ENCODE assay signal across 16 mouse cellular contexts in genomic region chr12:38854274-38854673, GRCm38 (mm10).
DNase-seq lines count a peak whose midpoint lies in the region; ATAC-seq and TF ChIP-seq lines count a peak whose summit lies in the region.
"Had no signal": no experiment of that assay in that cellular context is flagged by ENCODE, and none has a peak within 500 bp of the region (broad histone marks: within the 10 kb centered on the region; RNA-seq: fewer than 3 reads in every experiment).

No protein-coding gene starts in this region.

- no peaks in the 10 kb centered on the region for H3K27me3 ChIP-seq in kidney, embryonic 15.5 days
- no peaks in the 10 kb centered on the region for H3K27me3 ChIP-seq in embryonic facial prominence, embryonic 10.5 days (replicated peaks; ENCODE audit: low read depth, poor library complexity, severe bottlenecking)
- H3K27me3 ChIP-seq in forebrain, embryonic 14.5 days (replicated peaks; ENCODE audit: control insufficient read depth, insufficient read depth, low read length) = no peaks in the 10 kb centered on the region
- no peaks in the 10 kb centered on the region for H3K27me3 ChIP-seq in myocyte (ENCODE audit: control insufficient read depth, insufficient read depth, insufficient read length)
- no peaks in the 10 kb centered on the region for H3K27me3 ChIP-seq in midbrain, embryonic 14.5 days (ENCODE audit: control insufficient read depth, insufficient read depth, low read length)
- H3K27me3 ChIP-seq: heart, embryonic 12.5 days; liver, embryonic 13.5 days had no signal

- H3K27ac ChIP-seq in kidney, embryonic 15.5 days = no peak overlapping the region
- peak overlapping the region; percentile 73 for H3K27ac ChIP-seq in embryonic facial prominence, embryonic 10.5 days (replicated peaks)
- H3K27ac ChIP-seq in forebrain, embryonic 14.5 days (ENCODE audit: low read depth, low read length) = no peak overlapping the region
- H3K27ac ChIP-seq in midbrain, embryonic 14.5 days (replicated peaks; ENCODE audit: low read depth, low read length) = no peak overlapping the region
- H3K27ac ChIP-seq: liver, embryonic 13.5 days had no signal

- peak; percentile 74 for ATAC-seq in kidney, embryonic 15.5 days (replicated peaks; ENCODE audit: low FRiP score)
- ATAC-seq in forebrain, embryonic 14.5 days = peak; percentile 60
- ATAC-seq in midbrain, embryonic 14.5 days (ENCODE audit: low FRiP score, low TSS enrichment) = no peak

- DNase-seq in kidney, postnatal 25 days = no peak
- peak; percentile 19 for DNase-seq in embryonic facial prominence, embryonic 10.5 days (ENCODE audit: low spot score)
- DNase-seq in forebrain, embryonic 14.5 days (ENCODE audit: low spot score) = peak; percentile 31
- DNase-seq in adrenal gland, adult 2 months = no peak
- DNase-seq in adrenal gland, adult (ENCODE audit: inconsistent age in 2 of 2, low spot score in 1 of 2) = no peak
- DNase-seq in midbrain, embryonic 14.5 days = no peak
- DNase-seq: adrenal gland, postnatal 10 days; B cell, adult 2 months; cerebellum, adult 9-11 months; gastrocnemius, postnatal 36 days; heart, postnatal 4 days; liver, embryonic 13.5 days; right cerebral cortex, postnatal 25 days had no signal

- H3K9ac ChIP-seq in kidney, embryonic 15.5 days = no peak overlapping the region
- H3K9ac ChIP-seq in forebrain, embryonic 14.5 days (ENCODE audit: low read length) = no peak overlapping the region
- no peak overlapping the region for H3K9ac ChIP-seq in midbrain, embryonic 14.5 days (replicated peaks; ENCODE audit: low read length)
- H3K9ac ChIP-seq: heart, embryonic 12.5 days; liver, embryonic 13.5 days had no signal

- 29% methylated on average over 5 of the region's 5 CpGs for WGBS in kidney, embryonic 15.5 days
- WGBS in embryonic facial prominence, embryonic 10.5 days = 15% methylated on average over 5 of the region's 5 CpGs
- WGBS in forebrain, embryonic 14.5 days = 5% methylated on average over 5 of the region's 5 CpGs
- 65% methylated on average over 5 of the region's 5 CpGs for WGBS in midbrain, embryonic 14.5 days

- H3K4me2 ChIP-seq in kidney, embryonic 15.5 days = no peak overlapping the region
- peak overlapping the region; percentile 23; the same call in 1 of the 2 replicates for H3K4me2 ChIP-seq in forebrain, embryonic 14.5 days (ENCODE audit: low read length)
- H3K4me2 ChIP-seq in myocyte (ENCODE audit: low read depth) = peak overlapping the region; percentile 28
- no peak overlapping the region for H3K4me2 ChIP-seq in midbrain, embryonic 14.5 days (ENCODE audit: low read length)
- H3K4me2 ChIP-seq: heart, embryonic 12.5 days; liver, embryonic 13.5 days had no signal

- H3K79me2 ChIP-seq in myocyte (ENCODE audit: control insufficient read depth, insufficient read depth) = no peaks in the 10 kb centered on the region

- H3ac ChIP-seq in myocyte (ENCODE audit: control insufficient read depth, insufficient read length) = no peak overlapping the region

- H3K4me1 ChIP-seq in kidney, embryonic 15.5 days = peaks cover 3% of the 10 kb centered on the region
- H3K4me1 ChIP-seq in embryonic facial prominence, embryonic 10.5 days = peaks cover 19% of the 10 kb centered on the region
- H3K4me1 ChIP-seq in forebrain, embryonic 14.5 days (ENCODE audit: control insufficient read depth, insufficient read depth, low read length) = peaks cover 9% of the 10 kb centered on the region; the same call in 1 of the 2 replicates
- no peaks in the 10 kb centered on the region for H3K4me1 ChIP-seq in midbrain, embryonic 14.5 days (ENCODE audit: control insufficient read depth, insufficient read depth, low read length)
- H3K4me1 ChIP-seq: heart, embryonic 12.5 days; liver, embryonic 13.5 days had no signal

- no peaks in the 10 kb centered on the region for H3K36me3 ChIP-seq in kidney, embryonic 15.5 days
- H3K36me3 ChIP-seq in embryonic facial prominence, embryonic 10.5 days (replicated peaks) = peaks cover 15% of the 10 kb centered on the region
- no peaks in the 10 kb centered on the region for H3K36me3 ChIP-seq in forebrain, embryonic 14.5 days (ENCODE audit: control insufficient read depth, insufficient read depth, low read length)
- peaks cover 9% of the 10 kb centered on the region for H3K36me3 ChIP-seq in myocyte (ENCODE audit: control insufficient read depth, insufficient read depth)
- no peaks in the 10 kb centered on the region for H3K36me3 ChIP-seq in midbrain, embryonic 14.5 days (ENCODE audit: control insufficient read depth, insufficient read depth, low read length)
- H3K36me3 ChIP-seq: liver, embryonic 13.5 days had no signal

- no peak for TF ChIP-seq POLR2A in myocyte (IDR thresholded peaks at IDR 0.05; ENCODE audit: insufficient read length, low read depth)

- no peak overlapping the region for H3K4me3 ChIP-seq in kidney, embryonic 15.5 days (replicated peaks)
- no peak overlapping the region for H3K4me3 ChIP-seq in embryonic facial prominence, embryonic 10.5 days
- no peak overlapping the region for H3K4me3 ChIP-seq in forebrain, embryonic 14.5 days (ENCODE audit: low read depth, low read length)
- H3K4me3 ChIP-seq in myocyte = no peak overlapping the region
- H3K4me3 ChIP-seq in midbrain, embryonic 14.5 days (replicated peaks; ENCODE audit: low read depth, low read length) = no peak overlapping the region
- H3K4me3 ChIP-seq: heart, embryonic 12.5 days; liver, embryonic 13.5 days had no signal

- no peaks in the 10 kb centered on the region for H3K9me3 ChIP-seq in kidney, embryonic 15.5 days (replicated peaks)
- H3K9me3 ChIP-seq in embryonic facial prominence, embryonic 10.5 days = no peaks in the 10 kb centered on the region
- no peaks in the 10 kb centered on the region for H3K9me3 ChIP-seq in forebrain, embryonic 14.5 days (replicated peaks; ENCODE audit: control insufficient read depth, low read length)
- H3K9me3 ChIP-seq in midbrain, embryonic 14.5 days (ENCODE audit: control insufficient read depth, low read length) = no peaks in the 10 kb centered on the region
- H3K9me3 ChIP-seq: heart, embryonic 12.5 days; liver, embryonic 13.5 days had no signal

TF ChIP-seq in myocyte, 11 proteins besides CTCF, POLR2A, EP300 and RAD21:
- TF ChIP-seq SRF (IDR thresholded peaks at IDR 0.05; ENCODE audit: control insufficient read depth, insufficient read length, low read depth) (no peak), TCF3 (IDR thresholded peaks at IDR 0.05; ENCODE audit: insufficient read length, low read depth) (no peak), MYOD1 (IDR thresholded peaks at IDR 0.05; ENCODE audit: control insufficient read depth in 1 of 3, insufficient read length in 2 of 3, low read depth in 2 of 3) (no peak), TCF12 (IDR thresholded peaks at IDR 0.05; ENCODE audit: insufficient read depth, poor library complexity, severe bottlenecking) (no peak), POLR2AphosphoS2 (IDR thresholded peaks at IDR 0.05; ENCODE audit: insufficient read length, low read depth) (no peak), REST (IDR thresholded peaks at IDR 0.05; ENCODE audit: insufficient read depth, insufficient read length) (no peak), CEBPB (IDR thresholded peaks at IDR 0.05; ENCODE audit: insufficient read depth, poor library complexity, severe bottlenecking) (no peak), E2F4 (IDR thresholded peaks at IDR 0.05; ENCODE audit: insufficient read depth) (no peak), MAX (IDR thresholded peaks at IDR 0.05; ENCODE audit: low read depth) (no peak), MYOG (IDR thresholded peaks at IDR 0.05; ENCODE audit: control insufficient read depth in 1 of 3, insufficient read depth in 1 of 3, insufficient read length in 2 of 3, low read depth in 2 of 3) (no peak), USF1 (IDR thresholded peaks at IDR 0.05; ENCODE audit: low read depth) (no peak)

Comparison
In these comparisons a context has a peak if more than half of its experiments do, and no peak if none do; other contexts are left out.
1. H3K4me2 ChIP-seq: peak in forebrain, embryonic 14.5 days (single experiment) and myocyte (single experiment); none in kidney, embryonic 15.5 days (single experiment) and midbrain, embryonic 14.5 days (single experiment).
2. DNase-seq: peak in embryonic facial prominence, embryonic 10.5 days (single experiment) and forebrain, embryonic 14.5 days (single experiment); none in kidney, postnatal 25 days (0 of 2), adrenal gland, adult 2 months (single experiment), adrenal gland, adult (0 of 2) and midbrain, embryonic 14.5 days (single experiment).